Mouse (Mus musculus): ENCODE results near the gene Hoxa1.
A peak's percentile ranks its signal among the peaks of the same experiment; 100 is the strongest.

Hoxa1 gene

GRCm38 (mm10) chr6:52189172-52189591 is 31.1 kb upstream of the Hoxa1 start:
- DNase-seq, result no peak

DNA sequence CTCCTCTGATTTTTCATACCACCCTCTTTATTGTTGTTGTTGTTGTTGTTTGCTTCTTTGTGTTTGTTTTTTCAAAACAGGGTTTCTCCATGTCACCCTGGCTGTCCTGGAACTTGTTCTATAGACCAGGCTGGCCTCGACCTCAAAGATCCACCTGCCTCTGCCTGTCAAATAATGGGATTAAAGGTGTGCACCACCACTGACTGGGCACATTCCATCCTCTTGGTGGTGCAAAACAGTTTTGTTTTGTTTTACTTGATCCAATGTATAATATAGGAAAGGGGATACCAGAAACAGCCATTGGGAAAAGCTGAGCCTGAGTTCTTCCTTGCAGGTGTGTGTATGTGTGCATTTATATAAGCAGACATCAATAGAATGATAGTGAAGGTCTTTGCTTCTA is 28.4 kb upstream of the Hoxa1 start:
- no peak for DNase-seq

DNA sequence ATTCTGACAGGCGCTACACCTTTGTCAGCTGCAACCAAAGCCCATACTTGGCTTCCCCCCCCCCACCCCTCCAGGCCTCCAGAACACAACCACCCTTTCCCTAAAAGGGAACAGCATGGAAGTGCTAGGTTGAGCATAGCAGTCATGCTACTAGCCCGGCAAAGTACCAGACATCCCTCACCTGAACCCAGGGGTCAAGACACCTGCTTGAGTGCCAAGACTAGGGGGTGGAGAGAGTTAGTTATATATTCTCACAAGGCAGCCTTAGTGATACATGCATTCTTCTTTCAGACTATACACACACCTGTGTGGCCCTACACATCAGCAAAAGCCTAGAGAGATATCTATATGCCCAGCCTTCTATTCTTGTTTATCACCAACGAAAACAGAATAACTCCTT is 27.7 kb upstream of the Hoxa1 start:
- no peak for DNase-seq

DNA sequence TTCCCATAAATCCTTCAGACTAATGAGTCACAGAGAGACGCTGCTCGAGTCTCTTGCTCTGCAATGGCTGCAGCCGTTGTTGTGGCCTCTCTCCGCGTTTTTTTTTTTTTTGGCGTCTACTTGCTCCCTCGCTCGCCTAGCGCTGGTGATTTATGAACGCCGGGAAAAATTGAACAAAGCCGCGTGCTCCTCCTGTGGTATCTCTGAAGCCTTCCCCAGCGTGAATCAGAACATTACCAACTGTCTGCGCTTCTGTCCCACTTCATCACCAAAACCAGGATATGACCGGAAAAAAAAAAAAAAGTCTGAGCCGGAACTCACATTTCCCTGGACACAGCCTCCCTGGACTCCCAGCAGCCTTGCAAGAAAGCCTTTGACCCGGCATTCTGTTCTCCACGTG is 27.1 kb upstream of the Hoxa1 start:
- no peak for DNase-seq

- no peak for DNase-seq
Observed at GRCm38 (mm10) chr6:52184668-52185067, 26.6 kb upstream of the Hoxa1 start.

- no peak for DNase-seq
Observed at GRCm38 (mm10) chr6:52183311-52184080, 25.4 kb upstream of the Hoxa1 start.

- no peak for DNase-seq
Observed at GRCm38 (mm10) chr6:52182793-52183192, 24.7 kb upstream of the Hoxa1 start.

DNA sequence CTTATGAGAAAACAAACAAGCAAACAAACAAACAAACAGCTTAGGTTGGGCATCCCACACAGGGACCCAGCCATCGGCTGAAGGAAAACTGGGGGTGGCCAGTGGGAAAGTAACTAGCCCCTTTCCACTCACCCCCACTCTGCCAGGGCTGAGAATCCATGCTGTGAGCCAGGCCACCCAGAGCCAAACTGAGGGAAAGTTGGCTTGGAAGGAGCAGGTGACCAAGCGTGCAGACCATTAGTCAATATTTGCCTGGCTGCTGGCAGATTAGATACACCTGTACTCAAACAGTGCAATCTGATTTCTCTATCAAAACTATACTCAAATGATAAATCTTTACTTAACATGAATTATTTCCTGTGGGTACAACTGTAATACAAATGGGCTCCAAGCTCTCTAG is 23.9 kb upstream of the Hoxa1 start:
- no peak for DNase-seq

GRCm38 (mm10) chr6:52180726-52181125 is 22.6 kb upstream of the Hoxa1 start:
- DNase-seq, result no peak

GRCm38 (mm10) chr6:52180213-52180710 is 22.1 kb upstream of the Hoxa1 start:
- no peak for DNase-seq

- no peak for DNase-seq
Observed at GRCm38 (mm10) chr6:52179690-52180089, 21.6 kb upstream of the Hoxa1 start.

GRCm38 (mm10) chr6:52178918-52179665 is 21.0 kb upstream of the Hoxa1 start:
- DNase-seq, result no peak

DNA sequence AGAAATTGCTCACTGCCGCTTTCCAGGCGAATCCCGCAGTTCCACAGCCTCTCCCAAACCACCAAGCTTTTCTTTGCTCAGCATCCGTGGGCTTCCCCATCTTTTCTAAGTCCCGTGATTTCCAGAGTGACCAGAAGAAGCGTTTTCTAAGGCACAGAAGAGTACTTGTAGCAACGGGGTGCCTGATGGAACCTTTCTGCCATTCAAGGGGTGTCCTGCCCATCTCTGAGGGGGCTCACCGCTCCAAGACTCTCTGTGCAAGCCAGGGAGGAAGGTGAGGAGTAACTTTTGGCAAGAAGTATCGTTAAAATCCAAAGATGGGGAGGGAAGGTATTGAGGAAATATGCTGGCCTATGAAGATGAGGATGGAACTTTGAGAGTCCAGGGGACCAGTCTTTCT is 19.7 kb upstream of the Hoxa1 start:
- no peak for DNase-seq

- no peak for DNase-seq
Observed at GRCm38 (mm10) chr6:52177061-52177735, 19.1 kb upstream of the Hoxa1 start, which contains the start of gene 5730596B20Rik. TSS of gene 5730596B20Rik (plus strand) at chr6:52177498.

- no peak for DNase-seq
Observed at GRCm38 (mm10) chr6:52176391-52176790, 18.3 kb upstream of the Hoxa1 start.

- DNase-seq, result peak; percentile 75
Observed at GRCm38 (mm10) chr6:52175864-52176263, 17.7 kb upstream of the Hoxa1 start.

GRCm38 (mm10) chr6:52174968-52175751 is 17.0 kb upstream of the Hoxa1 start:
- no peak for DNase-seq

- no peak for DNase-seq
Observed at GRCm38 (mm10) chr6:52173648-52174047, 15.5 kb upstream of the Hoxa1 start.

DNA sequence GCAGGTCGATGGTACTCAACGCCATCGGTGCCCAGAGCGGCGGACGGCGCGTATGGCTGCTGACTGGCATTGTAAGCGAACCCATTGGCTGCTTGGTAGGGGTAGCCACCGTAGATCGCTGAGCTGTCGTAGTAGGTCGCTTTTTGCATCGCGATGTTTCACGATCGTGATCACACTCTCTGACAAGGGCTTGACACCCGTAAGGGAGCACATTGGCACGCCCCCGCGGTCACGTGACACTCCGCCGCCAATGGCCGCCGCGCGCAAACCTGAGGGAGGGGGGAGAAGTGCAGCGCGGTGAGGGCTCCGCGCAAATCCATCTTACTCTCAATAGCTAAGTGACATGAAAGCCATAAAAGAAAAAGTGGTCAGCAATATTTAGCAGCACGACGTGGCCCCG is 14.4 kb upstream of the Hoxa1 start:
- peak; percentile 93 for DNase-seq

GRCm38 (mm10) chr6:52171938-52172337 is 13.8 kb upstream of the Hoxa1 start:
- no peak for DNase-seq

DNA sequence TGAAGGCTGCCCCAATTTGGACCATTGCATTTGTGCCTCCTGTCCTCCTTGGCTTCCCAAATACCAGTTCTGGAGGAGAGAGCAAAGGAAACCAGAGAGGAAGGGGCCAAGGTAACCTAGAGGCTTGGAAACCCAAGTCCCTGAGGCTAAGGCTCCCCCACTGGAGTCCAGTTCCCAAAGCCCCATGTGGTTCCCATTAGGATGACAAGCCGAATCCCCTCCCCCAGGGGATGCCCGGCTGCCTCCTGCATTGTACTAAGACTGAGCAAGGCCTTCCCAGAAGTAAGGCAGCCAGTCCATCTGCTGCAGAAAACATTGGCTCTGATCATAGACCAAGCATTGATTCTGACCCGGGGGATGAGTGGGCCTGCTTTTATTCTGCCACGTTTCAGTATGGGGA is 13.2 kb upstream of the Hoxa1 start:
- DNase-seq, result no peak

DNA sequence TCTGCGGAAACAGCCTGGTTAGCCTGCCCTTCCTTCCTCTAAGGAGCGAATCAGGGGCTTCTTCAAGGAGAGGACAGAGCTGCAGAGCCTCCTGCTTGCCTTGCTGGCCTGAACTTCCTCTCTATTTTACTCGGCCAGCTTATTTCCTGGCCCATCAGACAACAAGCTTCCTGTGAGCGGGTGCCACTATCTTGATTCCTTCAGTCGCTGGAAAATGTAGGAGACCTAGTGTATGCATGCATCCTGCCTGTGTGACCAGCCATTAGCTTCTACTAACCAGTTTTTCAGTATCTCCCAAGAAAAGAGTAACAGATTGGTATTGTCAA is 12.7 kb upstream of the Hoxa1 start:
- no peak for DNase-seq

All from lung, postnatal 14 days (tissue).